Mouse (Mus musculus) midbrain, embryonic 14.5 days (tissue): ENCODE data around the gene 5730522E02Rik. TPM values are rescaled to one million over a fixed set of nuclear protein-coding genes. Genes with fewer than 3 reads are reported as not detected.
A peak's percentile ranks its signal among the peaks of the same experiment; 100 is the strongest.

Experiments
- ATAC-seq: fragments of 200-750 bp; cut with Nextera tagmentation; 2 replicates; pipeline ENCODE4 v1.8.0; 2017; ENCODE audit warnings: moderate number of reproducible peaks, moderate library complexity; ENCODE audit not compliant: low FRiP score, low TSS enrichment
- DNase-seq: peaks from one replicate; pipeline ENCODE4 v3.0.0-alpha.2; 2015
- H3K27ac ChIP-seq: fragments of 300-500 bp; sonication (generic); replicated peaks from 2 replicates; pipeline ENCODE4 v1.5.1; 2014; ENCODE audit warnings: mild to moderate bottlenecking, low read depth, low read length, moderate library complexity
- H3K27me3 ChIP-seq: fragments of 300-500 bp; sonication (generic); 2 replicates; pipeline ENCODE4 v1.6.1; 2014; ENCODE audit warnings: low read length, control low read depth, mixed read lengths; ENCODE audit not compliant: control insufficient read depth, insufficient read depth
- H3K36me3 ChIP-seq: fragments of 300-500 bp; sonication (generic); 2 replicates; pipeline ENCODE4 v1.6.1; 2014; ENCODE audit warnings: low read length, control low read depth; ENCODE audit not compliant: control insufficient read depth, insufficient read depth
- H3K4me1 ChIP-seq: fragments of 300-500 bp; sonication (generic); 2 replicates; pipeline ENCODE4 v1.6.1; 2014; ENCODE audit warnings: mild to moderate bottlenecking, antibody characterized with exemption, low read length, control low read depth; ENCODE audit not compliant: control insufficient read depth, insufficient read depth
- H3K4me2 ChIP-seq: fragments of 300-500 bp; sonication (generic); 2 replicates; pipeline ENCODE4 v1.6.1; 2014; ENCODE audit warnings: mild to moderate bottlenecking, low read length, moderate library complexity
- H3K4me3 ChIP-seq: fragments of 300-500 bp; sonication (generic); replicated peaks from 2 replicates; pipeline ENCODE4 v1.5.1; 2014; ENCODE audit warnings: low read depth, low read length
- H3K9ac ChIP-seq: fragments of 300-500 bp; sonication (generic); replicated peaks from 2 replicates; pipeline ENCODE4 v1.6.1; 2014; ENCODE audit warnings: mild to moderate bottlenecking, low read length, moderate library complexity
- H3K9me3 ChIP-seq: fragments of 300-500 bp; sonication (generic); 2 replicates; pipeline ENCODE4 v1.6.1; 2016; ENCODE audit warnings: low read length, control low read depth, mixed read lengths; ENCODE audit not compliant: control insufficient read depth
- WGBS: fragments of 180-500 bp; shearing (Covaris S2); extraction: QIAGEN DNeasy Blood & Tissue Kit; methylation state at CpG from one replicate; pipeline ENCODE4 v1.1.7; 2014; 5-methylcytosine and 5-hydroxymethylcytosine counted together
- polyA plus RNA-seq: library from polyadenylated mRNA; unstranded; fragments of >200 nt; fragmentation: Nextera tagmentation; extraction: Ambion mirVana; gene quantifications from 2 replicates; pipeline ENCODE4 v1.2.1, GENCODE M21; 2014

Gene 5730522E02Rik
- polyA plus RNA-seq, 1 experiment from 2014 or later = 14.8 TPM

GRCm38 (mm10) chr11:25770991-25771568, 439.5 kb downstream of the 5730522E02Rik start:
- H3K36me3 ChIP-seq = no peaks in the 10 kb centered on the region
- no peaks in the 10 kb centered on the region for H3K9me3 ChIP-seq
- 0 out of 2 replicates have a peak, but pooled peaks cover 3% of the 10 kb centered on the region for H3K4me1 ChIP-seq
- no peak overlapping the region for H3K4me2 ChIP-seq
- H3K27ac ChIP-seq = no peak overlapping the region
- no peaks in the 10 kb centered on the region for H3K27me3 ChIP-seq
- no peak overlapping the region for H3K4me3 ChIP-seq
- no peak for ATAC-seq
- no peak for DNase-seq
- H3K9ac ChIP-seq = no peak overlapping the region
- 87% methylated on average over 3 of the region's 3 CpGs for WGBS

- H3K4me1 ChIP-seq = 0 out of 2 replicates have a peak, but pooled peaks cover 3% of the 10 kb centered on the region
- no peak for DNase-seq
- 15% methylated on average over 5 of the region's 5 CpGs for WGBS
These were observed 442.8 kb downstream of the 5730522E02Rik start for GRCm38 (mm10) chr11:25767584-25768333.

GRCm38 (mm10) chr11:25753156-25753899, 457.2 kb downstream of the 5730522E02Rik start:
- ATAC-seq = no peak
- 77% methylated on average over 7 of the region's 7 CpGs for WGBS
- peak; percentile 34 for DNase-seq

More at GRCm38 (mm10) chr11:25767584-25768333, 442.8 kb downstream of the 5730522E02Rik start:
- Histone ChIP-seq H3K4me2 (no peak overlapping the region), H3K27ac (no peak overlapping the region), H3K4me3 (no peak overlapping the region), H3K9me3 (no peaks in the 10 kb centered on the region), H3K9ac (no peak overlapping the region), H3K27me3 (no peaks in the 10 kb centered on the region), H3K36me3 (no peaks in the 10 kb centered on the region)
- no peak for ATAC-seq

GRCm38 (mm10) chr11:25752418-25752817, 458.1 kb downstream of the 5730522E02Rik start:
- H3K27me3 ChIP-seq = no peaks in the 10 kb centered on the region
- no peak overlapping the region for H3K27ac ChIP-seq
- WGBS = 89% methylated on average over 3 of the region's 3 CpGs
- no peak for ATAC-seq
- no peaks in the 10 kb centered on the region for H3K9me3 ChIP-seq
- H3K4me2 ChIP-seq = no peak overlapping the region
- no peak for DNase-seq
- H3K36me3 ChIP-seq = no peaks in the 10 kb centered on the region
- no peak overlapping the region for H3K9ac ChIP-seq
- H3K4me1 ChIP-seq = 0 out of 2 replicates have a peak, but pooled peaks cover 2% of the 10 kb centered on the region
- H3K4me3 ChIP-seq = no peak overlapping the region

More at GRCm38 (mm10) chr11:25753156-25753899, 457.2 kb downstream of the 5730522E02Rik start:
- 0 out of 2 replicates have a peak, but pooled peaks cover 2% of the 10 kb centered on the region for H3K4me1 ChIP-seq
- no peak overlapping the region for H3K9ac ChIP-seq
- H3K9me3 ChIP-seq = no peaks in the 10 kb centered on the region
- H3K27me3 ChIP-seq = no peaks in the 10 kb centered on the region
- H3K36me3 ChIP-seq = no peaks in the 10 kb centered on the region
- H3K27ac ChIP-seq = 0 out of 2 replicates have a peak overlapping the region, but pooled peaks have one; percentile 26
- H3K4me2 ChIP-seq = no peak overlapping the region
- H3K4me3 ChIP-seq = no peak overlapping the region

- Histone ChIP-seq H3K9me3 (no peaks in the 10 kb centered on the region), H3K27me3 (no peaks in the 10 kb centered on the region), H3K9ac (no peak overlapping the region), H3K4me2 (no peak overlapping the region), H3K4me3 (no peak overlapping the region), H3K27ac (no peak overlapping the region), H3K4me1 (no peaks in the 10 kb centered on the region), H3K36me3 (no peaks in the 10 kb centered on the region)
- DNase-seq (no peak), ATAC-seq (no peak)
- 66% methylated on average over 6 of the region's 6 CpGs for WGBS
These were observed 463.3 kb downstream of the 5730522E02Rik start for GRCm38 (mm10) chr11:25747098-25747862.

- H3K9me3 ChIP-seq = no peaks in the 10 kb centered on the region
- ATAC-seq = no peak
- no peaks in the 10 kb centered on the region for H3K36me3 ChIP-seq
These were observed 466.9 kb downstream of the 5730522E02Rik start for GRCm38 (mm10) chr11:25743664-25744063.

GRCm38 (mm10) chr11:25737255-25737654, 473.3 kb downstream of the 5730522E02Rik start:
- Histone ChIP-seq H3K4me1 (no peaks in the 10 kb centered on the region), H3K27ac (no peak overlapping the region), H3K9me3 (no peaks in the 10 kb centered on the region), H3K27me3 (no peaks in the 10 kb centered on the region), H3K36me3 (no peaks in the 10 kb centered on the region), H3K9ac (no peak overlapping the region), H3K4me3 (no peak overlapping the region), H3K4me2 (no peak overlapping the region)
- ATAC-seq = no peak
- no peak for DNase-seq
- WGBS = 88% methylated on average over 5 of the region's 5 CpGs

More at GRCm38 (mm10) chr11:25743664-25744063, 466.9 kb downstream of the 5730522E02Rik start:
- H3K27me3 ChIP-seq = no peaks in the 10 kb centered on the region
- no peak for DNase-seq
- H3K9ac ChIP-seq = no peak overlapping the region
- no peak overlapping the region for H3K4me2 ChIP-seq
- no peaks in the 10 kb centered on the region for H3K4me1 ChIP-seq
- WGBS = 95% methylated on average over 3 of the region's 3 CpGs
- H3K27ac ChIP-seq = no peak overlapping the region
- H3K4me3 ChIP-seq = no peak overlapping the region

- 69% methylated on average over 1 of the region's 1 CpGs for WGBS
- H3K27me3 ChIP-seq = no peaks in the 10 kb centered on the region
- H3K27ac ChIP-seq = no peak overlapping the region
- no peak overlapping the region for H3K4me2 ChIP-seq
- DNase-seq (peak; percentile 45), ATAC-seq (no peak)
- no peak overlapping the region for H3K9ac ChIP-seq
- H3K36me3 ChIP-seq = no peaks in the 10 kb centered on the region
- H3K9me3 ChIP-seq = no peaks in the 10 kb centered on the region
- H3K4me3 ChIP-seq = no peak overlapping the region
- H3K4me1 ChIP-seq = no peaks in the 10 kb centered on the region
These were observed 481.1 kb downstream of the 5730522E02Rik start for GRCm38 (mm10) chr11:25729476-25729875.
